Comparison of ENCODE assay signal across 22 mouse cellular contexts in genomic region chr5:35688851-35689250, GRCm38 (mm10). TPM values are rescaled to one million over a fixed set of nuclear protein-coding genes. Genes with fewer than 3 reads are reported as not detected.
DNase-seq lines count a peak whose midpoint lies in the region; ATAC-seq and TF ChIP-seq lines count a peak whose summit lies in the region.
"Had no signal": no experiment of that assay in that cellular context is flagged by ENCODE, and none has a peak within 500 bp of the region (broad histone marks: within the 10 kb centered on the region; RNA-seq: fewer than 3 reads in every experiment).

No protein-coding gene starts in this region.

- H3K9ac ChIP-seq in heart, embryonic 12.5 days, result no peak overlapping the region
- no peak overlapping the region for H3K9ac ChIP-seq in lung, postnatal 0 days (replicated peaks; ENCODE audit: low read depth)
- no peak overlapping the region for H3K9ac ChIP-seq in liver, embryonic 11.5 days (ENCODE audit: low read depth, low read length)
- H3K9ac ChIP-seq: embryonic facial prominence, embryonic 13.5 days; forebrain, embryonic 15.5 days; kidney, embryonic 15.5 days; limb, embryonic 13.5 days had no signal

- H3K36me3 ChIP-seq in heart, embryonic 12.5 days, result no peaks in the 10 kb centered on the region
- H3K36me3 ChIP-seq in lung, postnatal 0 days (ENCODE audit: insufficient read depth, low read length), result no peaks in the 10 kb centered on the region
- no peaks in the 10 kb centered on the region for H3K36me3 ChIP-seq in liver, embryonic 11.5 days (ENCODE audit: control insufficient read depth, insufficient read depth, low read length)
- H3K36me3 ChIP-seq: embryonic facial prominence, embryonic 13.5 days; forebrain, embryonic 15.5 days; kidney, embryonic 15.5 days; limb, embryonic 13.5 days had no signal

- intact Hi-C loops in left cerebral cortex, postnatal 10 days (cut with DNase I), result no loop called here

- H3K4me2 ChIP-seq in heart, embryonic 12.5 days, result no peak overlapping the region
- H3K4me2 ChIP-seq in lung, postnatal 0 days (replicated peaks; ENCODE audit: low read depth, low read length), result no peak overlapping the region
- H3K4me2 ChIP-seq in liver, embryonic 11.5 days, result no peak overlapping the region
- H3K4me2 ChIP-seq: embryonic facial prominence, embryonic 13.5 days; forebrain, embryonic 15.5 days; kidney, embryonic 15.5 days; limb, embryonic 13.5 days had no signal

- no peak for DNase-seq in heart, adult 9 months (ENCODE audit: low spot score in 2 of 2)
- DNase-seq in monocyte, adult 2 months (ENCODE audit: low read depth in 1 of 2, low spot score in 2 of 2), result peak; percentile 23 to 33
- DNase-seq in lung, postnatal 0 days (ENCODE audit: low spot score), result peak; percentile 48
- DNase-seq in thymus, postnatal 10 days (ENCODE audit: low spot score in 2 of 2), result no peak
- no peak for DNase-seq in left cerebral cortex, postnatal 10 days (ENCODE audit: extremely low spot score in 1 of 2, low spot score in 2 of 2)
- DNase-seq in liver, embryonic 11.5 days (ENCODE audit: low spot score), result no peak
- DNase-seq: cerebellum, adult 9-11 months; gastrocnemius, postnatal 14 days; kidney, postnatal 4 days; layer of hippocampus, adult 9-11 months; thymus, postnatal 36 days had no signal

- TF ChIP-seq CTCF in lung, postnatal 0 days (IDR thresholded peaks at IDR 0.05), result no peak

- no peak for ATAC-seq in heart, embryonic 12.5 days (ENCODE audit: insufficient number of reproducible peaks, low FRiP score)
- no peak for ATAC-seq in monocyte, adult 5-6 weeks (replicated peaks; ENCODE audit: insufficient number of reproducible peaks, low FRiP score, low TSS enrichment, poor library complexity, severe bottlenecking)
- no peak; the same call in 1 of the 2 replicates for ATAC-seq in lung, postnatal 0 days
- ATAC-seq in liver, embryonic 11.5 days (replicated peaks; ENCODE audit: low FRiP score), result no peak
- ATAC-seq: forebrain, embryonic 15.5 days; hindbrain, postnatal 0 days; intestine, postnatal 0 days; midbrain, embryonic 16.5 days had no signal

- peaks cover 6% of the 10 kb centered on the region; the same call in 1 of the 2 replicates for H3K27me3 ChIP-seq in heart, embryonic 12.5 days (replicated peaks)
- no peaks in the 10 kb centered on the region for H3K27me3 ChIP-seq in lung, postnatal 0 days (replicated peaks; ENCODE audit: insufficient read depth, low read length)
- H3K27me3 ChIP-seq in liver, embryonic 11.5 days (replicated peaks; ENCODE audit: control insufficient read depth, insufficient read depth, low read length), result no peaks in the 10 kb centered on the region
- H3K27me3 ChIP-seq: embryonic facial prominence, embryonic 13.5 days; forebrain, embryonic 15.5 days; kidney, embryonic 15.5 days; limb, embryonic 13.5 days had no signal

- 67% methylated on average over 2 of the region's 2 CpGs for WGBS in heart, embryonic 12.5 days
- WGBS in lung, postnatal 0 days, result 72% methylated on average over 2 of the region's 2 CpGs
- 78% methylated on average over 2 of the region's 2 CpGs for WGBS in liver, embryonic 11.5 days

- peaks cover 83% of the 10 kb centered on the region for H3K4me1 ChIP-seq in heart, embryonic 12.5 days (replicated peaks)
- H3K4me1 ChIP-seq in lung, postnatal 0 days (ENCODE audit: insufficient read depth, low read depth, low read length), result no peaks in the 10 kb centered on the region
- 0 out of 2 replicates have a peak, but pooled peaks cover 2% of the 10 kb centered on the region for H3K4me1 ChIP-seq in liver, embryonic 11.5 days (replicated peaks; ENCODE audit: control insufficient read depth, insufficient read depth, low read length)
- H3K4me1 ChIP-seq: forebrain, embryonic 15.5 days had no signal

- TF ChIP-seq EP300 in lung, postnatal 0 days (IDR thresholded peaks at IDR 0.05), result no peak

- peak overlapping the region; percentile 17; the same call in 1 of the 2 replicates for H3K27ac ChIP-seq in heart, embryonic 12.5 days (ENCODE audit: poor library complexity, severe bottlenecking)
- H3K27ac ChIP-seq in lung, postnatal 0 days (ENCODE audit: low read length), result no peak overlapping the region
- H3K27ac ChIP-seq in liver, embryonic 11.5 days (ENCODE audit: low read depth, low read length), result no peak overlapping the region
- H3K27ac ChIP-seq: embryonic facial prominence, embryonic 13.5 days; forebrain, embryonic 15.5 days; hindbrain, postnatal 0 days; kidney, embryonic 15.5 days; left cerebral cortex, adult 2 months; limb, embryonic 13.5 days had no signal

- H3K9me3 ChIP-seq in heart, embryonic 12.5 days (replicated peaks), result no peaks in the 10 kb centered on the region
- no peaks in the 10 kb centered on the region for H3K9me3 ChIP-seq in lung, postnatal 0 days (ENCODE audit: low read length)
- no peaks in the 10 kb centered on the region for H3K9me3 ChIP-seq in liver, embryonic 11.5 days (ENCODE audit: control insufficient read depth, low read length)
- H3K9me3 ChIP-seq: embryonic facial prominence, embryonic 13.5 days; forebrain, embryonic 15.5 days; kidney, embryonic 15.5 days; limb, embryonic 13.5 days had no signal

- no peak overlapping the region for H3K4me3 ChIP-seq in heart, embryonic 12.5 days
- H3K4me3 ChIP-seq in lung, postnatal 0 days (ENCODE audit: low read depth, low read length), result no peak overlapping the region
- no peak overlapping the region for H3K4me3 ChIP-seq in liver, embryonic 11.5 days (ENCODE audit: low read depth, low read length)
- H3K4me3 ChIP-seq: embryonic facial prominence, embryonic 13.5 days; forebrain, embryonic 15.5 days; kidney, embryonic 15.5 days; left cerebral cortex, adult 2 months; limb, embryonic 13.5 days had no signal

RNA-seq across cellular contexts. Expression of gene Htra3, which starts 9.3 kb away (rescaled TPM):
- 4.3 and 4.8 TPM in 2 replicates for polyA plus RNA-seq in heart, embryonic 12.5 days (2016; fragmentation: Nextera tagmentation; extraction: Ambion mirVana)
- not detected in 3 replicates for total RNA-seq in monocyte, adult 5-6 weeks (2017)
- 35.7 and 40.5 TPM in 2 replicates for polyA plus RNA-seq in lung, postnatal 0 days (2015; fragmentation: Nextera tagmentation; extraction: Ambion mirVana)
- total RNA-seq in left cerebral cortex, postnatal 10 days (2021), result 10 to 100 TPM; 14.0 to 14.9 TPM
- polyA plus RNA-seq in liver, embryonic 11.5 days (2014; fragmentation: Nextera tagmentation; extraction: Ambion mirVana), result 1.7 and 2.3 TPM in 2 replicates
- total RNA-seq: hematopoietic stem cell, adult 5-6 weeks had no signal

RNA-seq across cellular contexts. Expression of gene Sh3tc1, which starts 50.9 kb away (rescaled TPM):
- 10.0 and 10.4 TPM in 2 replicates for polyA plus RNA-seq in heart, embryonic 12.5 days (2016; fragmentation: Nextera tagmentation; extraction: Ambion mirVana)
- total RNA-seq in monocyte, adult 5-6 weeks (2017), result 8.3 to 17.8 TPM (median 12.1 TPM) in 3 replicates
- polyA plus RNA-seq in lung, postnatal 0 days (2015; fragmentation: Nextera tagmentation; extraction: Ambion mirVana), result 21.1 and 22.9 TPM in 2 replicates
- total RNA-seq in left cerebral cortex, postnatal 10 days (2021), result 1 to 10 TPM; 2.8 to 4.1 TPM
- 4.0 and 4.3 TPM in 2 replicates for polyA plus RNA-seq in liver, embryonic 11.5 days (2014; fragmentation: Nextera tagmentation; extraction: Ambion mirVana)

Comparison
In these comparisons a context has a peak if more than half of its experiments do, and no peak if none do; other contexts are left out.
1. DNase-seq: peak in monocyte, adult 2 months (2 of 2) and lung, postnatal 0 days (single experiment); none in heart, adult 9 months (0 of 2), thymus, postnatal 10 days (0 of 2), left cerebral cortex, postnatal 10 days (0 of 2) and liver, embryonic 11.5 days (single experiment).